Mouse (Mus musculus): Measurements from ENCODE around the gene Wfdc11.

GRCm38 (mm10) chr2:164676103-164676502, 2.2 kb upstream of the Wfdc11 start:
- no peak for TF ChIP-seq GATA1 (IDR thresholded peaks at IDR 0.05; ENCODE audit: low read length)
- TF ChIP-seq TAL1 (IDR thresholded peaks at IDR 0.05; ENCODE audit: low read length) = no peak

Data from erythroblast, embryonic 14.5 days (primary cell).